Mouse (Mus musculus) stomach, postnatal 0 days (tissue): ENCODE results near the gene Eng.

Source experiments
- CTCF ChIP-seq: IDR thresholded peaks from 2 replicates; pipeline ENCODE4 v1.5.1; 2016; ENCODE audit warnings: antibody characterized with exemption, low read depth, mild to moderate bottlenecking, moderate library complexity
- EP300 ChIP-seq: optimal IDR thresholded peaks from 2 replicates; pipeline ENCODE3; 2016; ENCODE audit warnings: antibody characterized with exemption

- TF ChIP-seq CTCF (no peak), EP300 (no peak)
Observed at GRCm38 (mm10) chr2:32617109-32617508, 29.3 kb upstream of the Eng start.
